Mouse (Mus musculus): ENCODE measurements around the gene Fam81a. TPM values are rescaled to one million over a fixed set of nuclear protein-coding genes. Genes with fewer than 3 reads are reported as not detected.

The Fam81a gene
- polyA plus RNA-seq, 1 experiment from 2014 or later, result 2.0 TPM

DNA sequence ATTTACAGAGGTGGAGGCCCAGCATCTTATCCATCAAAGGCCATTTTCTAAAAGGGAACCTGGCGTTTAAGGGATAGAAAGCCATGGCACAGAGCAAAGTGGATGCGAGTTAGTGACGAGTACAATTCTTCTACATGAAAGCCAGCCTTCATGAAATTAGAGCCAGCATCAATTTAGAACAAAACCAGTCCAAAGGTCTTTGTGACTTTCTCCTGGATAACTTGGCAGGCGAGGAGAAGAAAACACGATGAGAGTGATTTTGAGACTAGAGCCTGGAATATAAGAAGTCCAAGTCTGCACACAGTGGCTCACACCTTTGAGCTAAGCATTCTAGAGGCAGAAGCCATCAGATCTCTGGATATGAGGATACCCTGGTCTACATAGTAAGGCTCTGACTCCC lies 4.4 kb downstream of the Fam81a start:
- Histone ChIP-seq H3K9ac (replicated peaks; ENCODE audit: low read length) (no peak overlapping the region), H3K27ac (replicated peaks; ENCODE audit: low read depth, low read length) (no peak overlapping the region), H3K4me2 (ENCODE audit: low read depth, low read length) (no peak overlapping the region), H3K4me3 (ENCODE audit: low read depth, low read length) (no peak overlapping the region), H3K9me3 (replicated peaks; ENCODE audit: control insufficient read depth, low read length) (no peaks in the 10 kb centered on the region), H3K4me1 (ENCODE audit: control insufficient read depth, insufficient read depth, low read length) (peaks cover 3% of the 10 kb centered on the region; the same call in 1 of the 2 replicates), H3K36me3 (replicated peaks; ENCODE audit: control insufficient read depth, insufficient read depth, low read depth, low read length) (no peaks in the 10 kb centered on the region), H3K27me3 (ENCODE audit: control insufficient read depth, insufficient read depth, low read length) (peaks cover 8% of the 10 kb centered on the region)
- DNase-seq (ENCODE audit: low spot score) (no peak), ATAC-seq (replicated peaks; ENCODE audit: insufficient number of reproducible peaks, low FRiP score, low TSS enrichment, low read depth) (no peak)
- 80% methylated on average over 5 of the region's 5 CpGs for WGBS

GRCm38 (mm10) chr9:70135186-70135585 lies 7.2 kb downstream of the Fam81a start:
- DNase-seq (ENCODE audit: low spot score) (no peak), ATAC-seq (replicated peaks; ENCODE audit: insufficient number of reproducible peaks, low FRiP score, low TSS enrichment, low read depth) (no peak)
- H3K27me3 ChIP-seq (ENCODE audit: control insufficient read depth, insufficient read depth, low read length), result no peaks in the 10 kb centered on the region
- no peak overlapping the region for H3K9ac ChIP-seq (replicated peaks; ENCODE audit: low read length)
- no peaks in the 10 kb centered on the region for H3K4me1 ChIP-seq (ENCODE audit: control insufficient read depth, insufficient read depth, low read length)
- no peak overlapping the region for H3K4me3 ChIP-seq (ENCODE audit: low read depth, low read length)
- H3K9me3 ChIP-seq (replicated peaks; ENCODE audit: control insufficient read depth, low read length), result no peaks in the 10 kb centered on the region
- 91% methylated on average over 1 of the region's 1 CpGs for WGBS
- no peak overlapping the region for H3K4me2 ChIP-seq (ENCODE audit: low read depth, low read length)
- no peaks in the 10 kb centered on the region for H3K36me3 ChIP-seq (replicated peaks; ENCODE audit: control insufficient read depth, insufficient read depth, low read depth, low read length)
- no peak overlapping the region for H3K27ac ChIP-seq (replicated peaks; ENCODE audit: low read depth, low read length)

GRCm38 (mm10) chr9:70134716-70135115 lies 7.6 kb downstream of the Fam81a start:
- no peak overlapping the region for H3K9ac ChIP-seq (replicated peaks; ENCODE audit: low read length)
- no peaks in the 10 kb centered on the region for H3K9me3 ChIP-seq (replicated peaks; ENCODE audit: control insufficient read depth, low read length)
- H3K4me2 ChIP-seq (ENCODE audit: low read depth, low read length), result no peak overlapping the region
- no peaks in the 10 kb centered on the region for H3K4me1 ChIP-seq (ENCODE audit: control insufficient read depth, insufficient read depth, low read length)
- H3K36me3 ChIP-seq (replicated peaks; ENCODE audit: control insufficient read depth, insufficient read depth, low read depth, low read length), result no peaks in the 10 kb centered on the region
- WGBS, result 68% methylated on average over 5 of the region's 5 CpGs
- H3K27me3 ChIP-seq (ENCODE audit: control insufficient read depth, insufficient read depth, low read length), result no peaks in the 10 kb centered on the region
- DNase-seq (ENCODE audit: low spot score) (no peak), ATAC-seq (replicated peaks; ENCODE audit: insufficient number of reproducible peaks, low FRiP score, low TSS enrichment, low read depth) (no peak)
- H3K27ac ChIP-seq (replicated peaks; ENCODE audit: low read depth, low read length), result no peak overlapping the region
- H3K4me3 ChIP-seq (ENCODE audit: low read depth, low read length), result no peak overlapping the region

GRCm38 (mm10) chr9:70134215-70134614 lies 8.1 kb downstream of the Fam81a start:
- H3K4me3 ChIP-seq (ENCODE audit: low read depth, low read length), result no peak overlapping the region
- no peaks in the 10 kb centered on the region for H3K27me3 ChIP-seq (ENCODE audit: control insufficient read depth, insufficient read depth, low read length)
- no peak overlapping the region for H3K9ac ChIP-seq (replicated peaks; ENCODE audit: low read length)
- no peak for DNase-seq (ENCODE audit: low spot score)
- H3K9me3 ChIP-seq (replicated peaks; ENCODE audit: control insufficient read depth, low read length), result no peaks in the 10 kb centered on the region
- H3K27ac ChIP-seq (replicated peaks; ENCODE audit: low read depth, low read length), result no peak overlapping the region
- no peaks in the 10 kb centered on the region for H3K36me3 ChIP-seq (replicated peaks; ENCODE audit: control insufficient read depth, insufficient read depth, low read depth, low read length)
- 87% methylated on average over 9 of the region's 9 CpGs for WGBS
- H3K4me2 ChIP-seq (ENCODE audit: low read depth, low read length), result no peak overlapping the region
- H3K4me1 ChIP-seq (ENCODE audit: control insufficient read depth, insufficient read depth, low read length), result no peaks in the 10 kb centered on the region
- ATAC-seq (replicated peaks; ENCODE audit: insufficient number of reproducible peaks, low FRiP score, low TSS enrichment, low read depth), result no peak

GRCm38 (mm10) chr9:70130786-70131185 lies 11.6 kb downstream of the Fam81a start:
- H3K9ac ChIP-seq (replicated peaks; ENCODE audit: low read length), result no peak overlapping the region
- WGBS, result 86% methylated on average over 5 of the region's 5 CpGs
- DNase-seq (ENCODE audit: low spot score), result no peak

GRCm38 (mm10) chr9:70111869-70112286 lies 30.5 kb downstream of the Fam81a start:
- H3K27me3 ChIP-seq (ENCODE audit: control insufficient read depth, insufficient read depth, low read length), result no peaks in the 10 kb centered on the region
- WGBS, result 4% methylated on average over 10 of the region's 10 CpGs
- DNase-seq (ENCODE audit: low spot score), result peak; percentile 62

More at GRCm38 (mm10) chr9:70130786-70131185, 11.6 kb downstream of the Fam81a start:
- no peak overlapping the region for H3K4me2 ChIP-seq (ENCODE audit: low read depth, low read length)
- H3K4me1 ChIP-seq (ENCODE audit: control insufficient read depth, insufficient read depth, low read length), result no peaks in the 10 kb centered on the region
- H3K4me3 ChIP-seq (ENCODE audit: low read depth, low read length), result no peak overlapping the region
- H3K9me3 ChIP-seq (replicated peaks; ENCODE audit: control insufficient read depth, low read length), result no peaks in the 10 kb centered on the region
- H3K27me3 ChIP-seq (ENCODE audit: control insufficient read depth, insufficient read depth, low read length), result no peaks in the 10 kb centered on the region
- H3K36me3 ChIP-seq (replicated peaks; ENCODE audit: control insufficient read depth, insufficient read depth, low read depth, low read length), result no peaks in the 10 kb centered on the region
- no peak overlapping the region for H3K27ac ChIP-seq (replicated peaks; ENCODE audit: low read depth, low read length)
- ATAC-seq (replicated peaks; ENCODE audit: insufficient number of reproducible peaks, low FRiP score, low TSS enrichment, low read depth), result no peak

DNA sequence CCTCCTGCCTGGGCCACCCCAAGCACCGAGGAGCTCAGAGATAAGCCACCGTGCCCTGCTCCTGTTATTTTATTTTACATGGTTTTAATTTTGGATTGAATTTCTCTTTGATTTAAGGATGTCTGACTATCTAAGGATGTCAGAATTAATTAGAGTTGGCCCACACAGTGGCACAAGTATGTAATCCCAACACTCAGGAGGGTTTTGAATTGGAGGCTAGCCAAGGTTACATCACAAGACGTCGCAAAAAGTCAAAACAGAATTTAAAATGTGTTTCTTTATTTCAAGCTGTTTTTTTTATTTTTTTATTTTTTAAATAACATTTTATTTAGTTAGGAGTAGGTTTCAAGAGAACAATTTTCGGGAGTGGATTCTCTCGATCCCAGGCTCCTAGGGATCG lies 31.5 kb downstream of the Fam81a start:
- WGBS, result 64% methylated on average over 7 of the region's 7 CpGs
- DNase-seq (ENCODE audit: low spot score) (no peak), ATAC-seq (replicated peaks; ENCODE audit: insufficient number of reproducible peaks, low FRiP score, low TSS enrichment, low read depth) (no peak)
- no peak overlapping the region for H3K4me2 ChIP-seq (ENCODE audit: low read depth, low read length)
- H3K9ac ChIP-seq (replicated peaks; ENCODE audit: low read length), result no peak overlapping the region
- H3K9me3 ChIP-seq (replicated peaks; ENCODE audit: control insufficient read depth, low read length), result no peaks in the 10 kb centered on the region
- no peaks in the 10 kb centered on the region for H3K27me3 ChIP-seq (ENCODE audit: control insufficient read depth, insufficient read depth, low read length)
- no peaks in the 10 kb centered on the region for H3K36me3 ChIP-seq (replicated peaks; ENCODE audit: control insufficient read depth, insufficient read depth, low read depth, low read length)
- no peak overlapping the region for H3K27ac ChIP-seq (replicated peaks; ENCODE audit: low read depth, low read length)
- H3K4me3 ChIP-seq (ENCODE audit: low read depth, low read length), result no peak overlapping the region
- no peaks in the 10 kb centered on the region for H3K4me1 ChIP-seq (ENCODE audit: control insufficient read depth, insufficient read depth, low read length)

More at GRCm38 (mm10) chr9:70111869-70112286, 30.5 kb downstream of the Fam81a start:
- Histone ChIP-seq H3K9ac (replicated peaks; ENCODE audit: low read length) (peak overlapping the region; percentile 33; the same call in 1 of the 2 replicates), H3K4me2 (ENCODE audit: low read depth, low read length) (peak overlapping the region; percentile 43), H3K36me3 (replicated peaks; ENCODE audit: control insufficient read depth, insufficient read depth, low read depth, low read length) (no peaks in the 10 kb centered on the region), H3K4me3 (ENCODE audit: low read depth, low read length) (peak overlapping the region; percentile 17), H3K27ac (replicated peaks; ENCODE audit: low read depth, low read length) (no peak overlapping the region), H3K4me1 (ENCODE audit: control insufficient read depth, insufficient read depth, low read length) (no peaks in the 10 kb centered on the region), H3K9me3 (replicated peaks; ENCODE audit: control insufficient read depth, low read length) (no peaks in the 10 kb centered on the region)
- ATAC-seq (replicated peaks; ENCODE audit: insufficient number of reproducible peaks, low FRiP score, low TSS enrichment, low read depth), result 0 out of 2 replicates have a peak, but pooled peaks have one; percentile 48

GRCm38 (mm10) chr9:70109279-70109678 lies 33.1 kb downstream of the Fam81a start:
- no peaks in the 10 kb centered on the region for H3K9me3 ChIP-seq (replicated peaks; ENCODE audit: control insufficient read depth, low read length)
- H3K4me2 ChIP-seq (ENCODE audit: low read depth, low read length), result no peak overlapping the region
- ATAC-seq (replicated peaks; ENCODE audit: insufficient number of reproducible peaks, low FRiP score, low TSS enrichment, low read depth) (no peak), DNase-seq (ENCODE audit: low spot score) (peak; percentile 91)
- WGBS, result 5% methylated on average over 3 of the region's 3 CpGs
- H3K4me3 ChIP-seq (ENCODE audit: low read depth, low read length), result no peak overlapping the region
- no peaks in the 10 kb centered on the region for H3K27me3 ChIP-seq (ENCODE audit: control insufficient read depth, insufficient read depth, low read length)
- no peak overlapping the region for H3K27ac ChIP-seq (replicated peaks; ENCODE audit: low read depth, low read length)
- no peaks in the 10 kb centered on the region for H3K4me1 ChIP-seq (ENCODE audit: control insufficient read depth, insufficient read depth, low read length)
- H3K9ac ChIP-seq (replicated peaks; ENCODE audit: low read length), result no peak overlapping the region
- H3K36me3 ChIP-seq (replicated peaks; ENCODE audit: control insufficient read depth, insufficient read depth, low read depth, low read length), result no peaks in the 10 kb centered on the region

Data from embryonic facial prominence, embryonic 11.5 days (tissue).